In genomic region chr2:151494035-151494803, GRCm38 (mm10) we compare ENCODE assay signal across 7 mouse cellular contexts. TPM values are rescaled to one million over a fixed set of nuclear protein-coding genes. Genes with fewer than 3 reads are reported as not detected.
DNase-seq lines count a peak whose midpoint lies in the region; ATAC-seq and TF ChIP-seq lines count a peak whose summit lies in the region.

Gene Nsfl1c (plus strand): TSS chr2:151494182.

- TF ChIP-seq POLR2A in small intestine, adult 2 months (IDR thresholded peaks at IDR 0.05; ENCODE audit: low read depth, low read length): peak; percentile 67

- peak within 1 kb of the TSS; percentile 83 for H3K4me2 ChIP-seq in intestine, postnatal 0 days (replicated peaks; ENCODE audit: low read depth)
- H3K4me2 ChIP-seq in midbrain, embryonic 12.5 days (replicated peaks): peak within 1 kb of the TSS; percentile 71

- peak within 1 kb of the TSS; percentile 98 for H3K4me3 ChIP-seq in embryonic facial prominence, embryonic 10.5 days
- H3K4me3 ChIP-seq in intestine, postnatal 0 days (ENCODE audit: low read depth, low read length): peak within 1 kb of the TSS; percentile 98
- H3K4me3 ChIP-seq in midbrain, embryonic 12.5 days: peak within 1 kb of the TSS; percentile 87
- H3K4me3 ChIP-seq in small intestine, adult 2 months (ENCODE audit: low read depth, low read length): peak within 1 kb of the TSS; percentile 95

- no peaks in the 10 kb centered on the region for H3K9me3 ChIP-seq in embryonic facial prominence, embryonic 10.5 days
- no peaks in the 10 kb centered on the region for H3K9me3 ChIP-seq in intestine, postnatal 0 days (ENCODE audit: control insufficient read depth)
- H3K9me3 ChIP-seq in midbrain, embryonic 12.5 days: no peaks in the 10 kb centered on the region

- intact Hi-C loops in left cerebral cortex, postnatal 4 days (cut with DNase I): loop anchor here (10.0 kb wide), 1 partner anchor 181 kb away; no protein-coding TSS in a partner anchor

- H3K9ac ChIP-seq in intestine, postnatal 0 days (ENCODE audit: low read depth, low read length): peak within 1 kb of the TSS; percentile 86
- peak within 1 kb of the TSS; percentile 92 for H3K9ac ChIP-seq in midbrain, embryonic 12.5 days (replicated peaks)

- under 1% methylated on average over 73 of the region's 73 CpGs for WGBS in embryonic facial prominence, embryonic 10.5 days
- under 1% methylated on average over 73 of the region's 73 CpGs for WGBS in intestine, postnatal 0 days
- under 1% methylated on average over 58 of the region's 73 CpGs for WGBS in midbrain, embryonic 12.5 days
- under 1% methylated on average over 73 of the region's 73 CpGs for WGBS in small intestine, adult 2 months

- DNase-seq in adrenal gland, postnatal 10 days: peak; percentile 98
- DNase-seq in embryonic facial prominence, embryonic 10.5 days (ENCODE audit: low spot score): peak; percentile 96
- no peak for DNase-seq in gonadal fat pad, adult 2 months (ENCODE audit: low read depth)
- peak; percentile 96 for DNase-seq in left cerebral cortex, postnatal 4 days

- no peaks in the 10 kb centered on the region for H3K27me3 ChIP-seq in embryonic facial prominence, embryonic 10.5 days (replicated peaks; ENCODE audit: low read depth, poor library complexity, severe bottlenecking)
- no peaks in the 10 kb centered on the region for H3K27me3 ChIP-seq in intestine, postnatal 0 days (replicated peaks; ENCODE audit: control insufficient read depth, insufficient read depth, low read length)
- peaks cover 4% of the 10 kb centered on the region; the same call in 1 of the 2 replicates for H3K27me3 ChIP-seq in midbrain, embryonic 12.5 days
- H3K27me3 ChIP-seq in small intestine, adult 2 months (ENCODE audit: control insufficient read depth, insufficient read depth, low read length): no peaks in the 10 kb centered on the region

- peaks cover 30% of the 10 kb centered on the region for H3K36me3 ChIP-seq in embryonic facial prominence, embryonic 10.5 days (replicated peaks)
- H3K36me3 ChIP-seq in intestine, postnatal 0 days (ENCODE audit: control insufficient read depth, insufficient read depth): peaks cover 17% of the 10 kb centered on the region
- H3K36me3 ChIP-seq in midbrain, embryonic 12.5 days: peaks cover 21% of the 10 kb centered on the region
- H3K36me3 ChIP-seq in small intestine, adult 2 months (ENCODE audit: control insufficient read depth, insufficient read depth, low read length): peaks cover 10% of the 10 kb centered on the region

- peaks cover 8% of the 10 kb centered on the region for H3K4me1 ChIP-seq in embryonic facial prominence, embryonic 10.5 days
- H3K4me1 ChIP-seq in intestine, postnatal 0 days (replicated peaks; ENCODE audit: control insufficient read depth, insufficient read depth, low read length): no peaks in the 10 kb centered on the region
- H3K4me1 ChIP-seq in midbrain, embryonic 12.5 days: peaks cover 26% of the 10 kb centered on the region
- H3K4me1 ChIP-seq in small intestine, adult 2 months (ENCODE audit: control insufficient read depth, insufficient read depth, insufficient read length, low read length): no peaks in the 10 kb centered on the region

- TF ChIP-seq CTCF in intestine, postnatal 0 days (IDR thresholded peaks at IDR 0.05; ENCODE audit: low read depth): peak; percentile 99
- TF ChIP-seq CTCF in small intestine, adult 2 months (IDR thresholded peaks at IDR 0.05; ENCODE audit: extremely low read depth, insufficient read length, insufficient replicate concordance, low read depth, low read length): peak; percentile 94

- ATAC-seq in intestine, postnatal 0 days: peak; percentile 100
- ATAC-seq in midbrain, embryonic 12.5 days (ENCODE audit: low FRiP score, low read depth): peak; percentile 100

- H3K27ac ChIP-seq in embryonic facial prominence, embryonic 10.5 days (replicated peaks): peak within 1 kb of the TSS; percentile 91
- no peak within 1 kb of the TSS; the same call in 1 of the 2 replicates for H3K27ac ChIP-seq in intestine, postnatal 0 days (ENCODE audit: low read depth, low read length)
- H3K27ac ChIP-seq in midbrain, embryonic 12.5 days (replicated peaks): peak within 1 kb of the TSS; percentile 52; the same call in 1 of the 2 replicates
- H3K27ac ChIP-seq in small intestine, adult 2 months (ENCODE audit: insufficient read depth, low read depth, low read length): no peak within 1 kb of the TSS

RNA-seq across cellular contexts. Expression of gene Nsfl1c, which starts in this region (rescaled TPM):
- total RNA-seq in adrenal gland, postnatal 10 days (2021): 100 to 1,000 TPM; 100 to 114 TPM
- polyA plus RNA-seq in embryonic facial prominence, embryonic 10.5 days (2016; fragmentation: Nextera tagmentation; extraction: Ambion mirVana): 307 and 312 TPM in 2 replicates
- polyA plus RNA-seq in gonadal fat pad, adult 2 months (2012; rRNA removed): 68.3 and 71.0 TPM in 2 replicates
- 92.8 and 99.3 TPM in 2 replicates for polyA plus RNA-seq in intestine, postnatal 0 days (2015; fragmentation: Nextera tagmentation; extraction: Ambion mirVana)
- 100 to 1,000 TPM; 170 to 174 TPM for total RNA-seq in left cerebral cortex, postnatal 4 days (2021)
- polyA plus RNA-seq in midbrain, embryonic 12.5 days (2016; fragmentation: Nextera tagmentation; extraction: Ambion mirVana): 254 and 264 TPM in 2 replicates
- polyA plus RNA-seq in small intestine, adult 2 months (2012; rRNA removed): 14.4 and 31.1 TPM in 2 replicates

Comparison
In these comparisons a context has a peak if more than half of its experiments do, and no peak if none do; other contexts are left out.
1. H3K27ac ChIP-seq: peak in embryonic facial prominence, embryonic 10.5 days (single experiment) and midbrain, embryonic 12.5 days (single experiment); none in intestine, postnatal 0 days (single experiment) and small intestine, adult 2 months (single experiment).
2. Peak in every context shown above with its lines, with median percentiles within 50 percentile points of each other: H3K4me3 ChIP-seq.